Mouse (Mus musculus) heart, postnatal 14 days (tissue): Measurements from ENCODE around the gene Gusb. TPM values are rescaled to one million over a fixed set of nuclear protein-coding genes. Genes with fewer than 3 reads are reported as not detected.

Source experiments
- DNase-seq, 2 experiments: peaks; one replicate each; pipeline ENCODE4 v3.0.0; 2021 to 2022
- intact Hi-C: fragments of 180-260 bp; cut with DNase I; formaldehyde crosslinking; loops from one replicate; pipeline ENCODE4 v1.15.1; 2025
- total RNA-seq, 2 experiments: library from RNA; stranded (reverse); gene quantifications; 2 replicates each; pipeline ENCODE4 v1.2.3; 2021

Gene Gusb
- total RNA-seq, 2 experiments from 2014 or later, result 18.5 to 19.0 TPM

DNA sequence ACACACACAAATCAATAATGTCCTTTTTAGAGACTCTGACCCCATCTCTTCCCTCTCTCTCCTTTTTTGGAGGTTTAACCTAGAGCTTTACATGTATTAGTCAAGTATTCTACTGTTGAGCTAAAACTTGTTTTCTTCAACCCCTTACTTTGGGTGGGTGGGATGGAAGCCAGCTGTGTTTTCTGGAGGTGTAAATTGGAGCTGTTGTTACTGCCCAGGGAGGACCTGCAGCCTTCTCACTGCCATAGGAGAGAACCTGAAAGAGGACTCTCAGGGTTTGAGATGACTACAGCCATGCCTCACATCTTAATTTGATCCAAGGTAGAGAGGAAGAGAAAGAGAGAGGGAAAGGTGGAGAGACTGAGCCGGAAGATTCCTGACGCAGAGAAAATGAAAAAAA lies 62.6 kb downstream of the Gusb start:
- intact Hi-C loops, result no loop called here
- DNase-seq, result no peak

Other genes with a start within 250 kb of the Gusb start
- 10 to 100 TPM; 10.5 TPM for gene Psph, start 215.6 kb downstream of the Gusb start, total RNA-seq
- gene Sumf2, start 156.1 kb downstream of the Gusb start, total RNA-seq, result 10 to 100 TPM; 12.9 to 15.9 TPM
- gene Chchd2, start 115.6 kb downstream of the Gusb start, total RNA-seq, result 100 to 1,000 TPM; 947 to 975 TPM
- gene Zbed5, start 107.3 kb downstream of the Gusb start, total RNA-seq, result under 1 TPM; 0.60 to 0.68 TPM
- 10 to 100 TPM in 1 of 2 experiments, 1 to 10 TPM in 1; 8.5 to 15.3 TPM for gene Phkg1, start 104.5 kb downstream of the Gusb start, total RNA-seq
- gene Nupr1l, start 94.5 kb downstream of the Gusb start, total RNA-seq, result under 1 TPM; 0.57 to 0.83 TPM
- 10 to 100 TPM; 14.6 to 15.9 TPM for gene Vkorc1l1, start 61.1 kb downstream of the Gusb start, total RNA-seq
- gene Asl, start 26.2 kb upstream of the Gusb start, total RNA-seq, result 1 to 10 TPM; 6.8 to 7.7 TPM
- 10 to 100 TPM; 11.4 to 11.9 TPM for gene Crcp, start 26.2 kb upstream of the Gusb start, total RNA-seq
- 10 to 100 TPM; 15.7 to 16.9 TPM for gene Tpst1, start 70.3 kb upstream of the Gusb start, total RNA-seq
- 1 to 10 TPM; 1.6 to 3.4 TPM for gene Kctd7, start 141.8 kb upstream of the Gusb start, total RNA-seq
- gene Rabgef1, start 168.7 kb upstream of the Gusb start, total RNA-seq, result 10 to 100 TPM; 17.8 to 20.8 TPM
- gene Tmem248, start 214.0 kb upstream of the Gusb start, total RNA-seq, result 10 to 100 TPM; 31.7 to 33.0 TPM